Mouse (Mus musculus): Measurements from ENCODE around the gene Hist1h3h. TPM values are rescaled to one million over a fixed set of nuclear protein-coding genes. Genes with fewer than 3 reads are reported as not detected.

Hist1h3h gene
- total and polyA plus RNA-seq, 3 experiments, result 18.6 to 1,657 (median 21.7) TPM

- H3K27ac ChIP-seq (ENCODE audit: insufficient read depth, low read depth), result no peak overlapping the region
- H3K36me3 ChIP-seq (replicated peaks in 1 of 2; ENCODE audit: control insufficient read depth in 1 of 2, insufficient read depth in 1 of 2, low read length in 1 of 2), result no peaks in the 10 kb centered on the region
- H3K4me1 ChIP-seq (ENCODE audit: control insufficient read depth in 1 of 2, insufficient read depth in 2 of 2), result peaks cover 7 to 18% of the 10 kb centered on the region in 2 experiments; a peak in 3 of 4 replicates
- no peaks in the 10 kb centered on the region for H3K79me2 ChIP-seq (replicated peaks; ENCODE audit: control insufficient read depth, extremely low read depth, insufficient read depth, poor library complexity, severe bottlenecking)
- dilution Hi-C loops (cut with MboI; ENCODE audit: extremely low pct_ligation_motif_present, extremely low pct_unique_long_range_greater_than_20kb, low sequenced_read_pairs), result no loop called here
- H3K9me3 ChIP-seq (replicated peaks; ENCODE audit: low read length), result no peaks in the 10 kb centered on the region
- TF ChIP-seq SMC3 (IDR thresholded peaks at IDR 0.05; ENCODE audit: low read depth, low read length) (no peak), USF2 (conservative IDR thresholded peaks at IDR 0.05; ENCODE audit: low read depth, low read length) (no peak), CTCF (conservative IDR thresholded peaks at IDR 0.05 in 1 of 2, IDR thresholded peaks at IDR 0.05 in 1 of 2; ENCODE audit: low read depth in 2 of 2, low read length in 2 of 2) (no peak), TCF12 (IDR thresholded peaks at IDR 0.05; ENCODE audit: low read depth, low read length) (no peak), MXI1 (IDR thresholded peaks at IDR 0.05; ENCODE audit: low read depth, low read length) (no peak), KAT2A (IDR thresholded peaks at IDR 0.05; ENCODE audit: insufficient replicate concordance, low read length) (no peak), JUND (conservative IDR thresholded peaks at IDR 0.05; ENCODE audit: low read depth, low read length) (no peak)
- DNase-seq (ENCODE audit: extremely low read depth), result no peak
- no peak overlapping the region for H3K4me3 ChIP-seq (replicated peaks in 1 of 3; ENCODE audit: low read depth in 2 of 3, low read length in 2 of 3, poor library complexity in 1 of 3)
- in situ Hi-C loops (cut with MboI; ENCODE audit: low pct_ligation_motif_present, low pct_unique_long_range_greater_than_20kb, low sequenced_read_pairs), result loop anchor here (25.0 kb wide), 1 partner anchor 1833 kb away; the partner anchor contains the start of genes Hist1h1d, Hist1h2ad, Hist1h2ae and Hist1h2bf
- H3K27me3 ChIP-seq (replicated peaks), result no peaks in the 10 kb centered on the region
- no peak overlapping the region for H3K9ac ChIP-seq (ENCODE audit: insufficient read depth, low read depth)
- H3K4me2 ChIP-seq (ENCODE audit: insufficient read depth, low read depth, poor library complexity, severe bottlenecking), result no peak overlapping the region
Observed at GRCm38 (mm10) chr13:21729544-21729943, 12.1 kb downstream of the Hist1h3h start.

GRCm38 (mm10) chr13:21733466-21733865 lies 16.0 kb downstream of the Hist1h3h start:
- peak overlapping the region; percentile 27 for H3K27ac ChIP-seq (ENCODE audit: insufficient read depth, low read depth)
- no peaks in the 10 kb centered on the region for H3K79me2 ChIP-seq (replicated peaks; ENCODE audit: control insufficient read depth, extremely low read depth, insufficient read depth, poor library complexity, severe bottlenecking)
- H3K4me1 ChIP-seq (ENCODE audit: control insufficient read depth in 1 of 2, insufficient read depth in 2 of 2), result peaks cover 7 to 26% of the 10 kb centered on the region in 2 experiments; a peak in 3 of 4 replicates
- H3K36me3 ChIP-seq (replicated peaks in 1 of 2; ENCODE audit: control insufficient read depth in 1 of 2, insufficient read depth in 1 of 2, low read length in 1 of 2), result no peaks in the 10 kb centered on the region
- no peak overlapping the region for H3K4me2 ChIP-seq (ENCODE audit: insufficient read depth, low read depth, poor library complexity, severe bottlenecking)
- no peak overlapping the region for H3K9ac ChIP-seq (ENCODE audit: insufficient read depth, low read depth)
- no peaks in the 10 kb centered on the region for H3K27me3 ChIP-seq (replicated peaks)
- dilution Hi-C loops (cut with MboI; ENCODE audit: extremely low pct_ligation_motif_present, extremely low pct_unique_long_range_greater_than_20kb, low sequenced_read_pairs), result no loop called here
- H3K9me3 ChIP-seq (replicated peaks; ENCODE audit: low read length), result no peaks in the 10 kb centered on the region
- TF ChIP-seq CTCF (conservative IDR thresholded peaks at IDR 0.05 in 1 of 2, IDR thresholded peaks at IDR 0.05 in 1 of 2; ENCODE audit: low read depth in 2 of 2, low read length in 2 of 2) (peak in 1 of 2 experiments; percentile 44; a peak in 2 of 4 replicates), MAZ (IDR thresholded peaks at IDR 0.05; ENCODE audit: low read depth, low read length) (no peak), KAT2A (IDR thresholded peaks at IDR 0.05; ENCODE audit: insufficient replicate concordance, low read length) (no peak)
- peak; percentile 61 for DNase-seq (ENCODE audit: extremely low read depth)
- in situ Hi-C loops (cut with MboI; ENCODE audit: low pct_ligation_motif_present, low pct_unique_long_range_greater_than_20kb, low sequenced_read_pairs), result loop anchor here (25.0 kb wide), 1 partner anchor 1829 kb away; the partner anchor contains the start of genes Hist1h1d, Hist1h2ad, Hist1h2ae and Hist1h2bf
- no peak overlapping the region for H3K4me3 ChIP-seq (replicated peaks in 1 of 3; ENCODE audit: low read depth in 2 of 3, low read length in 2 of 3, poor library complexity in 1 of 3)

GRCm38 (mm10) chr13:21734010-21734905 lies 16.8 kb downstream of the Hist1h3h start:
- DNase-seq (ENCODE audit: extremely low read depth), result peak; percentile 93
- peak overlapping the region; percentile 12 to 32 (median 24) for H3K4me3 ChIP-seq (replicated peaks in 1 of 3; ENCODE audit: low read depth in 2 of 3, low read length in 2 of 3, poor library complexity in 1 of 3)
- no peaks in the 10 kb centered on the region for H3K9me3 ChIP-seq (replicated peaks; ENCODE audit: low read length)
- peak overlapping the region; percentile 69 for H3K9ac ChIP-seq (ENCODE audit: insufficient read depth, low read depth)
- H3K27me3 ChIP-seq (replicated peaks), result no peaks in the 10 kb centered on the region
- in situ Hi-C loops (cut with MboI; ENCODE audit: low pct_ligation_motif_present, low pct_unique_long_range_greater_than_20kb, low sequenced_read_pairs), result loop anchor here (25.0 kb wide), 1 partner anchor 1828 kb away; the partner anchor contains the start of genes Hist1h1d, Hist1h2ad, Hist1h2ae and Hist1h2bf
- peak overlapping the region; percentile 90 for H3K4me2 ChIP-seq (ENCODE audit: insufficient read depth, low read depth, poor library complexity, severe bottlenecking)
- no peaks in the 10 kb centered on the region for H3K36me3 ChIP-seq (replicated peaks in 1 of 2; ENCODE audit: control insufficient read depth in 1 of 2, insufficient read depth in 1 of 2, low read length in 1 of 2)
- H3K27ac ChIP-seq (ENCODE audit: insufficient read depth, low read depth), result peak overlapping the region; percentile 91
- peaks cover 7 to 26% of the 10 kb centered on the region in 2 experiments; a peak in 3 of 4 replicates for H3K4me1 ChIP-seq (ENCODE audit: control insufficient read depth in 1 of 2, insufficient read depth in 2 of 2)
- dilution Hi-C loops (cut with MboI; ENCODE audit: extremely low pct_ligation_motif_present, extremely low pct_unique_long_range_greater_than_20kb, low sequenced_read_pairs), result no loop called here
- H3K79me2 ChIP-seq (replicated peaks; ENCODE audit: control insufficient read depth, extremely low read depth, insufficient read depth, poor library complexity, severe bottlenecking), result no peaks in the 10 kb centered on the region
- TF ChIP-seq BHLHE40 (IDR thresholded peaks at IDR 0.05; ENCODE audit: low read depth, low read length) (peak; percentile 41), SIN3A (IDR thresholded peaks at IDR 0.05; ENCODE audit: low read length) (peak; percentile 58), USF1 (IDR thresholded peaks at IDR 0.05; ENCODE audit: low read depth, low read length) (no peak), CTCF (conservative IDR thresholded peaks at IDR 0.05 in 1 of 2, IDR thresholded peaks at IDR 0.05 in 1 of 2; ENCODE audit: low read depth in 2 of 2, low read length in 2 of 2) (peak; percentile 79 to 87), NRF1 (IDR thresholded peaks at IDR 0.05; ENCODE audit: low read depth, low read length) (no peak), MAZ (IDR thresholded peaks at IDR 0.05; ENCODE audit: low read depth, low read length) (no peak), ZC3H11A (IDR thresholded peaks at IDR 0.05; ENCODE audit: low read depth, low read length) (no peak), SMC3 (IDR thresholded peaks at IDR 0.05; ENCODE audit: low read depth, low read length) (peak; percentile 60), JUN (IDR thresholded peaks at IDR 0.05; ENCODE audit: insufficient read depth, low read depth, low read length) (no peak), NELFE (IDR thresholded peaks at IDR 0.05; ENCODE audit: low read depth, low read length) (peak; percentile 45; the same call in 1 of the 2 replicates), MYC (IDR thresholded peaks at IDR 0.05; ENCODE audit: low read depth, low read length) (peak; percentile 80), MEF2A (IDR thresholded peaks at IDR 0.05; ENCODE audit: borderline replicate concordance, low read depth, low read length) (peak; percentile 43; the same call in 1 of the 2 replicates), E2F4 (IDR thresholded peaks at IDR 0.05; ENCODE audit: insufficient replicate concordance, low read depth, low read length) (no peak), HCFC1 (IDR thresholded peaks at IDR 0.05; ENCODE audit: low read depth, low read length) (peak; percentile 54), MXI1 (IDR thresholded peaks at IDR 0.05; ENCODE audit: low read depth, low read length) (peak; percentile 69; the same call in 1 of the 2 replicates), POLR2A (IDR thresholded peaks at IDR 0.05; ENCODE audit: low read depth, low read length) (no peak), TCF12 (IDR thresholded peaks at IDR 0.05; ENCODE audit: low read depth, low read length) (0 out of 2 replicates have a peak, but pooled peaks have one; percentile 15)

Measured in CH12.LX (cell line).